Mouse (Mus musculus): ENCODE data around the gene Rhox2b.
"Not testable (repeated sequence)": the region's sequence is repeated elsewhere in the genome, so short reads cannot be mapped to it uniquely, and the experiment has no call there.

The Rhox2b gene

DNA sequence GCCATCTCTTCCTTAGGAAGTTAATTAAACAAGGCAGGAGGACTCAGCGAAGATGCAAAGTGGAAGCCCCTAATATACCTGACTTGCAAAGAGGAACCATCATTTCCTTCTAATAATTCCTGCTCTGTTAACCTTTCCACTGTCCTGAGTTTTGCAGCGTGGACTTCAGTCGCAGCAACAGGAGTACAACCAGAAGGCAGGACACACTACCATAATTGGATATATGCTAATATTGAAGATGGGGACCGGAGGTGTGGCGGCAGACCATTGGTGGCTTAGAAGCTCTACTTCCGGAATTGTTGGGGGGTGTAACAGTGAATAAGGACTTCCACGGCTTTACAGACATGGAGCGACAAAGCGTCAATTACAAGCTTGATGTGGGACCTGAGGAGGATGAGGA is at the start of gene Rhox2b:
TSS of gene Rhox2b (plus strand) at position 301 of the 400 bp plus-strand sequence.
- DNase-seq, result not testable (repeated sequence)

DNA sequence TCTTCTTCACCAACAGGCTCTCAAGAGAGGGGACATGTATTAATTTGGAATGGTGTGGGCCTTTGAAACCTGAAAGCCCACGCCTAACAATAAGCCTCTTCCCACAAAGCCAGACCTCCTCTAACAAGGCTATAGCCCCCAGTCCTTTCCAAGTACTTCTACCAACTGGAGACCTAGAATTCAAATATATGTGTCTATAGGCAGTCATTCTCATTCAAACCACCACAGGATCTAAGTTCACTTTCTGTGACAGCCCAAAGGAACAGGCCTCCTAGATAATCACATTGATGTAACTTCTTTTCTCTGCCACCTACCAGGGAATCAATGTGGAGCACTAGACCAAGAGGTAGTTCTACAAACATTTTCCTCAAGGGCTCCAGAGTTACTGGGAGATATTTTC is 32.1 kb upstream of the Rhox2b start, which contains the start of gene Rhox3a2:
TSS of gene Rhox3a2 (plus strand) at position 301 of the 400 bp plus-strand sequence.
- DNase-seq, result not testable (repeated sequence)

DNA sequence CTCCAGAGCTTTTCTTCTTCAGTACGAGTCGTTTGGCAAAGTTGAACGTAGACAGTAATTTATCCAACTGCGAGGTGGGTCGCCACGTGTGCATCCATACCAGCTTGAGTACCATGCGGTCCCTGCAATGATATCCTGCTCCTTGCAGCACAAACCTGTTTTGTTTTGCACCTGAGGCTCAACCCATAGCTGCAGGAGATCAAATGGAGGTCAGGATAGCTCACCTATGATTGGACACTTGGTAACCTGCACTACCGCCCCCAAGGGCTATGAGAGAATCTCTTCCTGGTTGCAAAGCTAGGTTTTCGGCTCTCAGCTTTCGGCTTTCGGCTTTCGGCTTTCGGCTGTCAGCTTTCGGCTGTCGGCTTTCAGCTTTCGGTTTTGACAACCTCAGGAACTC is 21.3 kb upstream of the Rhox2b start, which contains the start of gene Rhox4a2:
TSS of gene Rhox4a2 (plus strand) at position 301 of the 400 bp plus-strand sequence.
- DNase-seq, result not testable (repeated sequence)

DNA sequence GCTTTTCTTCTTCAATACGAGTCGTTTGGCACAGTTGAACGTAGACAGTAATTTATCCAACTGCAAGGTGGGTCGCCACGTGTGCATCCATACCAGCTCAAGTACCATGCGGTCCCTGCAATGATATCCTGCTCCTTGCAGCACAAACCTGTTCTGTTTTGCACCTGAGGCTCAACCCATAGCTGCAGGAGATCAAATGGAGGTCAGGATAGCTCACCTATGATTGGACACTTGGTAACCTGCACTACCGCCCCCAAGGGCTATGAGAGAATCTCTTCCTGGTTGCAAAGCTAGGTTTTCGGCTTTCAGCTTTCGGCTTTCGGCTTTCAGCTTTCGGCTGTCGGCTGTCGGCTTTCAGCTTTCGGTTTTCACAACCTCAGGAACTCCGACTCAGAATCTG is 20.3 kb downstream of the Rhox2b start, which contains the start of gene Rhox4b:
TSS of gene Rhox4b (plus strand) at position 301 of the 400 bp plus-strand sequence.
- DNase-seq, result not testable (repeated sequence)

- DNase-seq, result not testable (repeated sequence)
These were observed 41.5 kb downstream of the Rhox2b start, which contains the start of gene Rhox2c for GRCm38 (mm10) chrX:37453380-37453779. Gene Rhox2c, plus strand, starts transcription at chrX:37453680.

- DNase-seq, result not testable (repeated sequence)
These were observed 46.4 kb downstream of the Rhox2b start, which contains the start of gene Rhox3c for GRCm38 (mm10) chrX:37458285-37458684. Gene Rhox3c, plus strand, starts transcription at chrX:37458585.

Measured in kidney, postnatal 10 days (tissue).